Mouse (Mus musculus) ES-Bruce4 (cell line): ENCODE data around the gene Vmn1r184. TPM values are rescaled to one million over a fixed set of nuclear protein-coding genes. Genes with fewer than 3 reads are reported as not detected.
"Not testable (repeated sequence)": the region's sequence is repeated elsewhere in the genome, so short reads cannot be mapped to it uniquely, and the experiment has no call there.

Source experiments
- H3K27ac ChIP-seq: 2 replicates; pipeline ENCODE4 v1.5.1; 2012; ENCODE audit warnings: low read length, inconsistent platforms; ENCODE audit not compliant: insufficient read depth
- H3K27me3 ChIP-seq: 2 replicates; pipeline ENCODE4 v1.6.1; 2012; ENCODE audit warnings: mild to moderate bottlenecking, low read length, inconsistent platforms; ENCODE audit not compliant: control insufficient read depth, poor library complexity, insufficient read depth, severe bottlenecking
- H3K36me3 ChIP-seq: 2 replicates; pipeline ENCODE4 v1.6.1; 2012; ENCODE audit warnings: inconsistent platforms, mild to moderate bottlenecking, low read length, moderate library complexity; ENCODE audit not compliant: control insufficient read depth, poor library complexity, insufficient read depth, severe bottlenecking
- H3K4me1 ChIP-seq: one replicate; pipeline ENCODE4 v1.8.1; 2011; ENCODE audit warnings: low read length; ENCODE audit not compliant: control insufficient read depth, insufficient read depth
- H3K4me3 ChIP-seq: 2 replicates; pipeline ENCODE4 v1.5.1; 2011; ENCODE audit warnings: low read depth, mild to moderate bottlenecking, low read length
- H3K9ac ChIP-seq: 2 replicates; pipeline ENCODE4 v1.6.1; 2012; ENCODE audit warnings: low read depth, mild to moderate bottlenecking, inconsistent platforms; ENCODE audit not compliant: poor library complexity, severe bottlenecking
- H3K9me3 ChIP-seq: replicated peaks from 2 replicates; pipeline ENCODE4 v1.6.1; 2012; ENCODE audit warnings: mild to moderate bottlenecking, low read length, inconsistent platforms; ENCODE audit not compliant: control insufficient read depth, poor library complexity, insufficient read depth, severe bottlenecking
- polyA plus RNA-seq: library from polyadenylated mRNA; stranded (reverse); fragments of >200 nt; gene quantifications from 2 replicates; pipeline ENCODE4 v1.2.4, GENCODE M21; 2011; ENCODE audit warnings: low read depth; ENCODE audit not compliant: missing spikeins, insufficient read depth, insufficient read length

Vmn1r184 gene
- not detected in 2 replicates for polyA plus RNA-seq

- not testable (repeated sequence) for H3K9ac ChIP-seq, H3K36me3 ChIP-seq, H3K4me3 ChIP-seq, H3K27me3 ChIP-seq, H3K9me3 ChIP-seq, H3K4me1 ChIP-seq, H3K27ac ChIP-seq
Measured at GRCm38 (mm10) chr7:26260034-26260433, at the start of gene Vmn1r184. Gene Vmn1r184, plus strand, starts transcription at chr7:26260334.

GRCm38 (mm10) chr7:26303429-26304166, 43.5 kb downstream of the Vmn1r184 start:
- not testable (repeated sequence) for H3K9me3 ChIP-seq, H3K27ac ChIP-seq, H3K4me1 ChIP-seq, H3K27me3 ChIP-seq, H3K36me3 ChIP-seq, H3K9ac ChIP-seq, H3K4me3 ChIP-seq

GRCm38 (mm10) chr7:26306926-26307325, 46.8 kb downstream of the Vmn1r184 start, which contains the start of gene Cyp2a4:
Gene Cyp2a4, plus strand, starts transcription at chr7:26307169.
- not testable (repeated sequence) for H3K27ac ChIP-seq, H3K36me3 ChIP-seq, H3K9ac ChIP-seq, H3K27me3 ChIP-seq, H3K4me3 ChIP-seq, H3K9me3 ChIP-seq, H3K4me1 ChIP-seq

- H3K4me3 ChIP-seq, H3K27ac ChIP-seq, H3K9me3 ChIP-seq, H3K9ac ChIP-seq, H3K27me3 ChIP-seq, H3K36me3 ChIP-seq, H3K4me1 ChIP-seq: not testable (repeated sequence)
Measured at GRCm38 (mm10) chr7:26311786-26312185, 51.7 kb downstream of the Vmn1r184 start.

- H3K4me3 ChIP-seq, H3K27ac ChIP-seq, H3K9ac ChIP-seq, H3K4me1 ChIP-seq, H3K27me3 ChIP-seq, H3K9me3 ChIP-seq, H3K36me3 ChIP-seq: not testable (repeated sequence)
Measured at GRCm38 (mm10) chr7:26315194-26315593, 55.1 kb downstream of the Vmn1r184 start.

- H3K4me1 ChIP-seq, H3K27ac ChIP-seq, H3K36me3 ChIP-seq, H3K9ac ChIP-seq, H3K27me3 ChIP-seq, H3K4me3 ChIP-seq, H3K9me3 ChIP-seq: not testable (repeated sequence)
Measured at GRCm38 (mm10) chr7:26315809-26316208, 55.7 kb downstream of the Vmn1r184 start.

Other genes starting within 250 kb of the Vmn1r184 start
- gene Cyp2b13, start 198.8 kb upstream of the Vmn1r184 start, polyA plus RNA-seq, result not detected in 2 replicates
- not detected in 2 replicates for gene Cyp2b9, start 86.9 kb upstream of the Vmn1r184 start, polyA plus RNA-seq
- gene Cyp2a4, start 46.8 kb downstream of the Vmn1r184 start, polyA plus RNA-seq, result not detected in 2 replicates
- gene Nlrp9c, start 143.4 kb downstream of the Vmn1r184 start, polyA plus RNA-seq, result not detected in 2 replicates
- gene Nlrp4a, start 174.8 kb downstream of the Vmn1r184 start, polyA plus RNA-seq, result 0.30 TPM in 1 of 2 replicates, not detected in the other